Mouse (Mus musculus) T-helper 2 cell (primary cell): ENCODE measurements around the gene Serp2.

Source experiments
- in situ Hi-C: fragments of 300-600 bp; cut with MboI, MseI; formaldehyde crosslinking; loops from one replicate; pipeline ENCODE4 v1.15.1; 2025; ENCODE audit warnings: high pct_unique_total_duplicates

Gene Serp2

GRCm38 (mm10) chr14:76498210-76498609 is 58.5 kb downstream of the Serp2 start:
- in situ Hi-C loops: no loop called here

GRCm38 (mm10) chr14:76497187-76497586 is 59.5 kb downstream of the Serp2 start:
- in situ Hi-C loops: no loop called here

- in situ Hi-C loops: no loop called here
These were observed 61.7 kb downstream of the Serp2 start for GRCm38 (mm10) chr14:76495022-76495421.

GRCm38 (mm10) chr14:76489128-76489527 is 67.6 kb downstream of the Serp2 start:
- in situ Hi-C loops: no loop called here

- in situ Hi-C loops: no loop called here
These were observed 68.3 kb downstream of the Serp2 start for GRCm38 (mm10) chr14:76488101-76489044.

- in situ Hi-C loops: no loop called here
These were observed 69.1 kb downstream of the Serp2 start for GRCm38 (mm10) chr14:76487609-76488008.

DNA sequence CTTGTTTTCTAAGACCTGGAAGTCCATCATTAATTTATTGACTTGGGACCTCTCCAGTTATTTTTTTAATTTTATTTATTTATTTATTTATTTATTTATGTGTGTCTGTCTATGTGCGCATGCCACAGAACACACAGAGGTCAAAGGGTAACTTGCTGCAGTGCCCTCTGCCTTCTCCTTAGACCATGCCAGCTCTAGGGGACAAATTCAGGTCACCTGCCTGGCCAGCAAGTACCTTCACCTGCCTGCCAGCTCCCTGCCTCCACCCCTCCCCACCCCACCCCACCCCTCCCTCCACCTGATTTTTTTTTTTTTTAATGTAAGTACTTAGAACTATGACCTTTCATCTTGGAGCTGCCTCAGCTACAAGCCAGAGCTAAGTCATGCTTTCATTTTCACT is 73.0 kb downstream of the Serp2 start:
- in situ Hi-C loops: loop anchor here (5.0 kb wide), 1 partner anchor 539 kb away; no protein-coding TSS in a partner anchor
